Mouse (Mus musculus): ENCODE data around the gene Aldoc. TPM values are rescaled to one million over a fixed set of nuclear protein-coding genes. Genes with fewer than 3 reads are reported as not detected.

Aldoc gene
- polyA plus RNA-seq, 1 experiment from 2014 or later, result 22.5 TPM

- Histone ChIP-seq H3K4me3 (no peak overlapping the region), H3K36me3 (peaks cover 88% of the 10 kb centered on the region), H3K9ac (no peak overlapping the region), H3K4me2 (no peak overlapping the region), H3K4me1 (peaks cover 9% of the 10 kb centered on the region), H3K9me3 (no peaks in the 10 kb centered on the region), H3K27ac (replicated peaks) (no peak overlapping the region), H3K27me3 (replicated peaks) (no peaks in the 10 kb centered on the region)
- no peak for ATAC-seq (ENCODE audit: extremely low read depth, insufficient number of reproducible peaks, low FRiP score, low TSS enrichment)
- WGBS, result 89% methylated on average over 8 of the region's 8 CpGs
Observed at GRCm38 (mm10) chr11:78310861-78311511, 11.8 kb upstream of the Aldoc start.

- Histone ChIP-seq H3K9ac (no peak overlapping the region), H3K9me3 (no peaks in the 10 kb centered on the region), H3K4me2 (no peak overlapping the region), H3K27me3 (replicated peaks) (no peaks in the 10 kb centered on the region), H3K36me3 (peaks cover 94% of the 10 kb centered on the region), H3K27ac (replicated peaks) (no peak overlapping the region), H3K4me3 (no peak overlapping the region), H3K4me1 (no peaks in the 10 kb centered on the region; the same call in 1 of the 2 replicates)
- ATAC-seq (ENCODE audit: extremely low read depth, insufficient number of reproducible peaks, low FRiP score, low TSS enrichment), result no peak
- WGBS, result 82% methylated on average over 2 of the region's 2 CpGs
Observed at GRCm38 (mm10) chr11:78313662-78314061, 9.1 kb upstream of the Aldoc start.

- H3K36me3 ChIP-seq, result peaks cover 87% of the 10 kb centered on the region
- H3K27me3 ChIP-seq (replicated peaks), result no peaks in the 10 kb centered on the region
- no peak overlapping the region for H3K9ac ChIP-seq
- no peak overlapping the region for H3K27ac ChIP-seq (replicated peaks)
- H3K9me3 ChIP-seq, result no peaks in the 10 kb centered on the region
- 84% methylated on average over 2 of the region's 2 CpGs for WGBS
- no peak for ATAC-seq (ENCODE audit: extremely low read depth, insufficient number of reproducible peaks, low FRiP score, low TSS enrichment)
- no peak overlapping the region for H3K4me2 ChIP-seq
- H3K4me1 ChIP-seq, result peaks cover 16% of the 10 kb centered on the region
- H3K4me3 ChIP-seq, result no peak overlapping the region
Observed at GRCm38 (mm10) chr11:78318411-78318810, 4.4 kb upstream of the Aldoc start.

- Histone ChIP-seq H3K4me3 (no peak overlapping the region), H3K4me1 (peaks cover 27% of the 10 kb centered on the region), H3K27ac (replicated peaks) (peak overlapping the region; percentile 63), H3K9me3 (no peaks in the 10 kb centered on the region), H3K36me3 (peaks cover 50% of the 10 kb centered on the region), H3K9ac (no peak overlapping the region), H3K4me2 (peak overlapping the region; percentile 62), H3K27me3 (replicated peaks) (no peaks in the 10 kb centered on the region)
- no peak for ATAC-seq (ENCODE audit: extremely low read depth, insufficient number of reproducible peaks, low FRiP score, low TSS enrichment)
- WGBS, result 52% methylated on average over 2 of the region's 2 CpGs
Observed at GRCm38 (mm10) chr11:78322076-78322831, 514 bp upstream of the Aldoc start.

- Histone ChIP-seq H3K4me3 (no peak overlapping the region), H3K9ac (peak overlapping the region; percentile 25; the same call in 1 of the 2 replicates), H3K27ac (replicated peaks) (no peak overlapping the region), H3K4me2 (peak overlapping the region; percentile 62), H3K9me3 (no peaks in the 10 kb centered on the region), H3K27me3 (replicated peaks) (no peaks in the 10 kb centered on the region), H3K4me1 (peaks cover 32% of the 10 kb centered on the region), H3K36me3 (peaks cover 31% of the 10 kb centered on the region)
- 85% methylated on average over 15 of the region's 15 CpGs for WGBS
- ATAC-seq (ENCODE audit: extremely low read depth, insufficient number of reproducible peaks, low FRiP score, low TSS enrichment), result no peak
Observed at GRCm38 (mm10) chr11:78324000-78324785, 1.4 kb downstream of the Aldoc start.

- Histone ChIP-seq H3K9me3 (no peaks in the 10 kb centered on the region), H3K27ac (replicated peaks) (no peak overlapping the region), H3K4me3 (no peak overlapping the region), H3K9ac (no peak overlapping the region), H3K36me3 (peaks cover 23% of the 10 kb centered on the region), H3K4me2 (no peak overlapping the region), H3K4me1 (peaks cover 35% of the 10 kb centered on the region), H3K27me3 (replicated peaks) (no peaks in the 10 kb centered on the region)
- WGBS, result 89% methylated on average over 12 of the region's 12 CpGs
- ATAC-seq (ENCODE audit: extremely low read depth, insufficient number of reproducible peaks, low FRiP score, low TSS enrichment), result no peak
Observed at GRCm38 (mm10) chr11:78324965-78325364, 2.2 kb downstream of the Aldoc start.

- Histone ChIP-seq H3K36me3 (peaks cover 1% of the 10 kb centered on the region), H3K9ac (no peak overlapping the region), H3K4me1 (peaks cover 30% of the 10 kb centered on the region), H3K4me2 (no peak overlapping the region), H3K27ac (replicated peaks) (no peak overlapping the region), H3K4me3 (no peak overlapping the region), H3K9me3 (no peaks in the 10 kb centered on the region), H3K27me3 (replicated peaks) (no peaks in the 10 kb centered on the region)
- no peak for ATAC-seq (ENCODE audit: extremely low read depth, insufficient number of reproducible peaks, low FRiP score, low TSS enrichment)
- WGBS, result 92% methylated on average over 4 of the region's 4 CpGs
Observed at GRCm38 (mm10) chr11:78327215-78327614, 4.4 kb downstream of the Aldoc start.

GRCm38 (mm10) chr11:78327634-78328511 is 5.1 kb downstream of the Aldoc start, which contains the start of gene Pigs:
Pigs (plus strand) TSS chr11:78328415.
- H3K9me3 ChIP-seq, result no peaks in the 10 kb centered on the region
- peaks cover 24% of the 10 kb centered on the region for H3K4me1 ChIP-seq
- no peaks in the 10 kb centered on the region for H3K27me3 ChIP-seq (replicated peaks)
- WGBS, result 10% methylated on average over 37 of the region's 37 CpGs
- peak; percentile 88 for ATAC-seq (ENCODE audit: extremely low read depth, insufficient number of reproducible peaks, low FRiP score, low TSS enrichment)
- peak within 1 kb of the TSS; percentile 95 for H3K4me3 ChIP-seq
- peak within 1 kb of the TSS; percentile 96 for H3K4me2 ChIP-seq
- peaks cover 7% of the 10 kb centered on the region for H3K36me3 ChIP-seq
- H3K27ac ChIP-seq (replicated peaks), result peak within 1 kb of the TSS; percentile 32; the same call in 1 of the 2 replicates
- H3K9ac ChIP-seq, result peak within 1 kb of the TSS; percentile 92

GRCm38 (mm10) chr11:78328512-78329056 is 5.8 kb downstream of the Aldoc start:
- under 1% methylated on average over 41 of the region's 41 CpGs for WGBS
- H3K36me3 ChIP-seq, result peaks cover 14% of the 10 kb centered on the region
- peak overlapping the region; percentile 95 for H3K4me3 ChIP-seq
- ATAC-seq (ENCODE audit: extremely low read depth, insufficient number of reproducible peaks, low FRiP score, low TSS enrichment), result peak; percentile 12; the same call in 1 of the 2 replicates
- H3K4me2 ChIP-seq, result peak overlapping the region; percentile 96
- H3K9me3 ChIP-seq, result no peaks in the 10 kb centered on the region
- 0 out of 2 replicates have a peak overlapping the region, but pooled peaks have one; percentile 20 for H3K27ac ChIP-seq (replicated peaks)
- peaks cover 17% of the 10 kb centered on the region for H3K4me1 ChIP-seq
- H3K27me3 ChIP-seq (replicated peaks), result no peaks in the 10 kb centered on the region
- peak overlapping the region; percentile 92 for H3K9ac ChIP-seq

- ATAC-seq (ENCODE audit: extremely low read depth, insufficient number of reproducible peaks, low FRiP score, low TSS enrichment), result no peak
- Histone ChIP-seq H3K27me3 (replicated peaks) (no peaks in the 10 kb centered on the region), H3K9me3 (no peaks in the 10 kb centered on the region), H3K27ac (replicated peaks) (no peak overlapping the region), H3K4me1 (peaks cover 8% of the 10 kb centered on the region), H3K4me2 (no peak overlapping the region), H3K36me3 (peaks cover 49% of the 10 kb centered on the region), H3K4me3 (no peak overlapping the region), H3K9ac (no peak overlapping the region)
- WGBS, result 90% methylated on average over 12 of the region's 12 CpGs
Observed at GRCm38 (mm10) chr11:78332676-78333075, 9.9 kb downstream of the Aldoc start.
